Mouse (Mus musculus): ENCODE data around the gene Dad1.

DNA sequence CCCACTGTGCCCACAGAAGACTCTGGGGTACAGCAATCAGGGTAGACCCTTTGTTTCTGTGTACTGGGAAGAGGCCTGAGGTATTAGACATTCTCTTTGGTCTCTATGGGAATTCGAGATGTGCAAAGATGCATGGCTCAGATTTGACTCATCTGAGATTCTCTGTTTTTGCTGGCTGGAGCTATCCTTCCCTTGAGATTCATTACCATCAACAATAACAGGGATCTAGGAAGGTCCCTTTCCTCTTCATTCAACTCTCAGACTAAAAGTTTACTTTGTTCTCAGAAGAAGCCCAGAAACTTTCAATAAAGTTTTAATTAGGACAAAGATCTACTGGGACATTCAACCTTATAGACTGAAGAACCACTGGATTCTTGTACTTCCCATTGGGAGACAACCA lies 30.9 kb upstream of the Dad1 start, which contains the start of gene Olfr49:
- TF ChIP-seq CTCF (IDR thresholded peaks at IDR 0.05; ENCODE audit: insufficient read depth, low read length) (no peak), POLR2A (IDR thresholded peaks at IDR 0.05; ENCODE audit: borderline replicate concordance, extremely low read depth, low read depth, low read length) (no peak)

Measured in lung, adult 2 months (tissue).